Mouse (Mus musculus) CD8-positive naive resting alpha-beta T cell, adult 57 days (primary cell): ENCODE results near the gene Zfp39. TPM values are rescaled to one million over a fixed set of nuclear protein-coding genes. Genes with fewer than 3 reads are reported as not detected.

ENCODE experiments used
- total RNA-seq: library from RNA; stranded (reverse); gene quantifications from one replicate; pipeline ENCODE4 v1.2.4, GENCODE M21; 2023

Gene Zfp39
- total RNA-seq: 11.7 TPM

GRCm38 (mm10) chr11:58903511-58904409 is at the start of gene Zfp39:
Zfp39 (minus strand) TSS chr11:58904225.

GRCm38 (mm10) chr11:58948542-58949479 is 44.8 kb upstream of the Zfp39 start, which contains the start of gene Hist3h2ba:
Hist3h2ba (plus strand) TSS chr11:58948920.

GRCm38 (mm10) chr11:58938322-58939087 is 34.5 kb upstream of the Zfp39 start, which contains the start of gene Rnf187:
Rnf187 (minus strand) TSS chr11:58938916.

GRCm38 (mm10) chr11:58917745-58918366 is 13.8 kb upstream of the Zfp39 start, which contains the start of gene Btnl10:
Btnl10 (plus strand) TSS chr11:58917908.

GRCm38 (mm10) chr11:58867039-58867953 is 36.7 kb downstream of the Zfp39 start, which contains the start of gene 2810021J22Rik:
2810021J22Rik (plus strand) TSS chr11:58867216.

GRCm38 (mm10) chr11:58846919-58847461 is 57.0 kb downstream of the Zfp39 start, which contains the start of gene Gm12258:
Gm12258 (plus strand) TSS chr11:58847158.

GRCm38 (mm10) chr11:58838951-58839350 is 65.1 kb downstream of the Zfp39 start, which contains the start of gene Olfr311:
Olfr311 (plus strand) TSS chr11:58839251.

Other genes starting within 250 kb of the Zfp39 start
- not detected for gene Olfr322, start 245.4 kb downstream of the Zfp39 start, total RNA-seq
- gene Olfr320, start 223.1 kb downstream of the Zfp39 start, total RNA-seq: not detected
- not detected for gene Olfr319, start 205.1 kb downstream of the Zfp39 start, total RNA-seq
- gene Olfr318, start 180.2 kb downstream of the Zfp39 start, total RNA-seq: 0.43 TPM
- not detected for gene Olfr317, start 165.0 kb downstream of the Zfp39 start, total RNA-seq
- not detected for gene Olfr316, start 151.5 kb downstream of the Zfp39 start, total RNA-seq
- gene Olfr315, start 131.0 kb downstream of the Zfp39 start, total RNA-seq: not detected
- not detected for gene Olfr314, start 121.3 kb downstream of the Zfp39 start, total RNA-seq
- not detected for gene Fam183b, start 102.3 kb downstream of the Zfp39 start, total RNA-seq
- gene Olfr313, start 89.2 kb downstream of the Zfp39 start, total RNA-seq: not detected
- gene Olfr312, start 75.0 kb downstream of the Zfp39 start, total RNA-seq: not detected
- gene Olfr311, start 65.0 kb downstream of the Zfp39 start, total RNA-seq: not detected
- 8.2 TPM for gene Gm12258, start 57.1 kb downstream of the Zfp39 start, total RNA-seq
- 12.2 TPM for gene 2810021J22Rik, start 37.0 kb downstream of the Zfp39 start, total RNA-seq
- not detected for gene Btnl10, start 13.7 kb upstream of the Zfp39 start, total RNA-seq
- 120 TPM for gene Rnf187, start 34.7 kb upstream of the Zfp39 start, total RNA-seq
- 11.3 TPM for gene Hist3h2ba, start 44.7 kb upstream of the Zfp39 start, total RNA-seq
- 40.1 TPM for gene Hist3h2a, start 50.5 kb upstream of the Zfp39 start, total RNA-seq
- gene Trim17, start 50.5 kb upstream of the Zfp39 start, total RNA-seq: 0.28 TPM
- gene Trim11, start 73.9 kb upstream of the Zfp39 start, total RNA-seq: 64.9 TPM
- gene Obscn, start 232.2 kb upstream of the Zfp39 start, total RNA-seq: 0.31 TPM